Mouse (Mus musculus) limb, embryonic 15.5 days (tissue): ENCODE results near the gene Pheta1. TPM values are rescaled to one million over a fixed set of nuclear protein-coding genes. Genes with fewer than 3 reads are reported as not detected.
A peak's percentile ranks its signal among the peaks of the same experiment; 100 is the strongest.

ENCODE experiments used
- ATAC-seq: fragments of 200-750 bp; cut with Nextera tagmentation; 2 replicates; pipeline ENCODE4 v1.8.0; 2017; ENCODE audit warnings: low read depth, moderate TSS enrichment; ENCODE audit not compliant: insufficient number of reproducible peaks, low FRiP score, low TSS enrichment
- H3K27ac ChIP-seq: fragments of 300-500 bp; sonication (generic); 2 replicates; pipeline ENCODE4 v1.5.1; 2015; ENCODE audit warnings: moderate library complexity, mild to moderate bottlenecking, inconsistent platforms
- H3K27me3 ChIP-seq: fragments of 300-500 bp; sonication (generic); 2 replicates; pipeline ENCODE4 v1.6.1; 2015; ENCODE audit warnings: inconsistent platforms
- H3K36me3 ChIP-seq: fragments of 300-500 bp; sonication (generic); 2 replicates; pipeline ENCODE4 v1.6.1; 2015; ENCODE audit warnings: inconsistent platforms
- H3K4me1 ChIP-seq: fragments of 300-500 bp; sonication (generic); 2 replicates; pipeline ENCODE4 v1.6.1; 2015; ENCODE audit warnings: inconsistent platforms
- H3K4me2 ChIP-seq: fragments of 300-500 bp; sonication (generic); 2 replicates; pipeline ENCODE4 v1.6.1; 2015; ENCODE audit warnings: mild to moderate bottlenecking, inconsistent platforms
- H3K4me3 ChIP-seq: fragments of 300-500 bp; sonication (generic); 2 replicates; pipeline ENCODE4 v1.5.1; 2015; ENCODE audit warnings: mild to moderate bottlenecking, inconsistent platforms
- H3K9ac ChIP-seq: fragments of 300-500 bp; sonication (generic); 2 replicates; pipeline ENCODE4 v1.6.1; 2015; ENCODE audit warnings: inconsistent platforms
- H3K9me3 ChIP-seq: fragments of 300-500 bp; sonication (generic); 2 replicates; pipeline ENCODE4 v1.6.1; 2016; ENCODE audit warnings: inconsistent platforms
- WGBS: fragments of 180-500 bp; shearing (Covaris S2); methylation state at CpG from one replicate; pipeline ENCODE4 v1.1.7; 2015; 5-methylcytosine and 5-hydroxymethylcytosine counted together
- polyA plus RNA-seq: library from polyadenylated mRNA; unstranded; fragments of >200 nt; fragmentation: Nextera tagmentation; extraction: Ambion mirVana; gene quantifications from 2 replicates; pipeline ENCODE4 v1.2.1, GENCODE M21; 2015

The Pheta1 gene
- 28.0 and 29.0 TPM in 2 replicates for polyA plus RNA-seq

GRCm38 (mm10) chr5:121848743-121849142, at the start of gene Pheta1:
Gene Pheta1, plus strand, starts transcription at chr5:121848984.
- Histone ChIP-seq H3K9ac (peak within 1 kb of the TSS; percentile 68), H3K36me3 (peaks cover 26% of the 10 kb centered on the region), H3K4me2 (peak within 1 kb of the TSS; percentile 79), H3K9me3 (no peaks in the 10 kb centered on the region), H3K27ac (peak within 1 kb of the TSS; percentile 89), H3K27me3 (peaks cover 8% of the 10 kb centered on the region), H3K4me3 (peak within 1 kb of the TSS; percentile 89), H3K4me1 (peaks cover 32% of the 10 kb centered on the region)
- peak; percentile 89 for ATAC-seq
- under 1% methylated on average over 42 of the region's 42 CpGs for WGBS

- H3K4me3 ChIP-seq, result no peak overlapping the region
- 0 out of 2 replicates have a peak, but pooled peaks cover 9% of the 10 kb centered on the region for H3K4me1 ChIP-seq
- H3K27me3 ChIP-seq, result no peaks in the 10 kb centered on the region
- no peaks in the 10 kb centered on the region for H3K9me3 ChIP-seq
- H3K4me2 ChIP-seq, result no peak overlapping the region
- H3K9ac ChIP-seq, result no peak overlapping the region
- H3K36me3 ChIP-seq, result peaks cover 57% of the 10 kb centered on the region
- peak overlapping the region; percentile 67 for H3K27ac ChIP-seq
- ATAC-seq, result no peak
- WGBS, result 73% methylated on average over 3 of the region's 3 CpGs
Observed at GRCm38 (mm10) chr5:121807186-121807585, 41.6 kb upstream of the Pheta1 start.

- H3K4me1 ChIP-seq, result 0 out of 2 replicates have a peak, but pooled peaks cover 15% of the 10 kb centered on the region
Observed at GRCm38 (mm10) chr5:121808202-121808601, 40.6 kb upstream of the Pheta1 start.

GRCm38 (mm10) chr5:121809667-121810224, 39.0 kb upstream of the Pheta1 start:
- Histone ChIP-seq H3K4me2 (no peak overlapping the region), H3K36me3 (peaks cover 61% of the 10 kb centered on the region), H3K27ac (no peak overlapping the region), H3K9me3 (no peaks in the 10 kb centered on the region), H3K4me1 (0 out of 2 replicates have a peak, but pooled peaks cover 20% of the 10 kb centered on the region), H3K4me3 (no peak overlapping the region), H3K27me3 (no peaks in the 10 kb centered on the region), H3K9ac (no peak overlapping the region)
- 72% methylated on average over 5 of the region's 5 CpGs for WGBS
- ATAC-seq, result no peak

More at GRCm38 (mm10) chr5:121808202-121808601, 40.6 kb upstream of the Pheta1 start:
- H3K27ac ChIP-seq, result no peak overlapping the region
- H3K9ac ChIP-seq, result no peak overlapping the region
- H3K4me2 ChIP-seq, result no peak overlapping the region
- no peaks in the 10 kb centered on the region for H3K9me3 ChIP-seq
- 69% methylated on average over 2 of the region's 2 CpGs for whole genome bisulfite sequencing
- no peaks in the 10 kb centered on the region for H3K27me3 ChIP-seq
- H3K36me3 ChIP-seq, result peaks cover 59% of the 10 kb centered on the region
- no peak for ATAC-seq
- H3K4me3 ChIP-seq, result no peak overlapping the region

GRCm38 (mm10) chr5:121810331-121811151, 38.2 kb upstream of the Pheta1 start:
- 0 out of 2 replicates have a peak, but pooled peaks cover 23% of the 10 kb centered on the region for H3K4me1 ChIP-seq
- no peak overlapping the region for H3K9ac ChIP-seq
- peaks cover 63% of the 10 kb centered on the region for H3K36me3 ChIP-seq
- ATAC-seq, result no peak
- 86% methylated on average over 17 of the region's 17 CpGs for WGBS
- no peaks in the 10 kb centered on the region for H3K27me3 ChIP-seq
- H3K4me3 ChIP-seq, result no peak overlapping the region
- H3K9me3 ChIP-seq, result no peaks in the 10 kb centered on the region
- H3K27ac ChIP-seq, result no peak overlapping the region
- H3K4me2 ChIP-seq, result no peak overlapping the region

GRCm38 (mm10) chr5:121811485-121811931, 37.3 kb upstream of the Pheta1 start:
- H3K4me1 ChIP-seq, result 0 out of 2 replicates have a peak, but pooled peaks cover 23% of the 10 kb centered on the region
- no peak overlapping the region for H3K4me3 ChIP-seq
- no peak for ATAC-seq

GRCm38 (mm10) chr5:121812526-121813243, 36.1 kb upstream of the Pheta1 start:
- Histone ChIP-seq H3K4me3 (no peak overlapping the region), H3K9me3 (no peaks in the 10 kb centered on the region), H3K9ac (0 out of 2 replicates have a peak overlapping the region, but pooled peaks have one; percentile 4), H3K27ac (0 out of 2 replicates have a peak overlapping the region, but pooled peaks have one; percentile 11), H3K27me3 (no peaks in the 10 kb centered on the region), H3K4me1 (0 out of 2 replicates have a peak, but pooled peaks cover 23% of the 10 kb centered on the region), H3K36me3 (peaks cover 80% of the 10 kb centered on the region), H3K4me2 (no peak overlapping the region)
- WGBS, result 82% methylated on average over 7 of the region's 7 CpGs
- ATAC-seq, result no peak

More at GRCm38 (mm10) chr5:121811485-121811931, 37.3 kb upstream of the Pheta1 start:
- peaks cover 71% of the 10 kb centered on the region for H3K36me3 ChIP-seq
- 90% methylated on average over 5 of the region's 5 CpGs for WGBS
- no peak overlapping the region for H3K9ac ChIP-seq
- H3K9me3 ChIP-seq, result no peaks in the 10 kb centered on the region
- H3K4me2 ChIP-seq, result no peak overlapping the region
- no peaks in the 10 kb centered on the region for H3K27me3 ChIP-seq
- peak overlapping the region; percentile 17; the same call in 1 of the 2 replicates for H3K27ac ChIP-seq

GRCm38 (mm10) chr5:121813744-121814143, 35.0 kb upstream of the Pheta1 start:
- peaks cover 91% of the 10 kb centered on the region for H3K36me3 ChIP-seq
- no peak overlapping the region for H3K4me3 ChIP-seq
- H3K27ac ChIP-seq, result peak overlapping the region; percentile 48
- H3K4me1 ChIP-seq, result 0 out of 2 replicates have a peak, but pooled peaks cover 23% of the 10 kb centered on the region
- no peak overlapping the region for H3K9ac ChIP-seq
- no peak for ATAC-seq
- H3K4me2 ChIP-seq, result no peak overlapping the region
- no peaks in the 10 kb centered on the region for H3K9me3 ChIP-seq
- no peaks in the 10 kb centered on the region for H3K27me3 ChIP-seq
- WGBS, result 87% methylated on average over 10 of the region's 10 CpGs

GRCm38 (mm10) chr5:121815067-121815466, 33.7 kb upstream of the Pheta1 start:
- no peaks in the 10 kb centered on the region for H3K27me3 ChIP-seq
- no peak overlapping the region for H3K9ac ChIP-seq
- 0 out of 2 replicates have a peak, but pooled peaks cover 23% of the 10 kb centered on the region for H3K4me1 ChIP-seq
- H3K27ac ChIP-seq, result no peak overlapping the region
- H3K4me3 ChIP-seq, result no peak overlapping the region
- H3K9me3 ChIP-seq, result no peaks in the 10 kb centered on the region
- H3K4me2 ChIP-seq, result no peak overlapping the region
- H3K36me3 ChIP-seq, result peaks cover 95% of the 10 kb centered on the region
- WGBS, result 47% methylated on average over 3 of the region's 3 CpGs
- no peak for ATAC-seq

- Histone ChIP-seq H3K9ac (no peak overlapping the region), H3K4me3 (no peak overlapping the region), H3K27me3 (no peaks in the 10 kb centered on the region), H3K4me1 (0 out of 2 replicates have a peak, but pooled peaks cover 29% of the 10 kb centered on the region), H3K36me3 (peaks cover 95% of the 10 kb centered on the region), H3K9me3 (no peaks in the 10 kb centered on the region), H3K4me2 (no peak overlapping the region), H3K27ac (no peak overlapping the region)
- WGBS, result 82% methylated on average over 8 of the region's 8 CpGs
- ATAC-seq, result no peak
Observed at GRCm38 (mm10) chr5:121815867-121816380, 32.9 kb upstream of the Pheta1 start.

- no peaks in the 10 kb centered on the region for H3K9me3 ChIP-seq
- no peak overlapping the region for H3K9ac ChIP-seq
- no peak for ATAC-seq
- H3K27me3 ChIP-seq, result no peaks in the 10 kb centered on the region
- H3K4me1 ChIP-seq, result 0 out of 2 replicates have a peak, but pooled peaks cover 29% of the 10 kb centered on the region
- no peak overlapping the region for H3K27ac ChIP-seq
- H3K4me3 ChIP-seq, result no peak overlapping the region
- 90% methylated on average over 2 of the region's 2 CpGs for WGBS
- peaks cover 91% of the 10 kb centered on the region for H3K36me3 ChIP-seq
- H3K4me2 ChIP-seq, result no peak overlapping the region
Observed at GRCm38 (mm10) chr5:121816611-121817010, 32.2 kb upstream of the Pheta1 start.
